Mouse (Mus musculus) thymus, adult 2 months (tissue): ENCODE data around the gene 3110040N11Rik.

Source experiments
- CTCF ChIP-seq: fragments of 200-500 bp; IDR thresholded peaks from 2 replicates; pipeline ENCODE4 v1.5.1; 2012; ENCODE audit warnings: mild to moderate bottlenecking, control low read depth, low read length, moderate library complexity, borderline replicate concordance; ENCODE audit not compliant: control insufficient read depth, poor library complexity, insufficient read depth; ENCODE audit errors: extremely low read depth
- POLR2A ChIP-seq: fragments of 200-500 bp; IDR thresholded peaks from 2 replicates; pipeline ENCODE4 v1.6.1; 2012; ENCODE audit warnings: mild to moderate bottlenecking, low read length, control low read depth, moderate library complexity; ENCODE audit not compliant: control insufficient read depth, poor library complexity, insufficient read depth; ENCODE audit errors: extremely low read depth

DNA sequence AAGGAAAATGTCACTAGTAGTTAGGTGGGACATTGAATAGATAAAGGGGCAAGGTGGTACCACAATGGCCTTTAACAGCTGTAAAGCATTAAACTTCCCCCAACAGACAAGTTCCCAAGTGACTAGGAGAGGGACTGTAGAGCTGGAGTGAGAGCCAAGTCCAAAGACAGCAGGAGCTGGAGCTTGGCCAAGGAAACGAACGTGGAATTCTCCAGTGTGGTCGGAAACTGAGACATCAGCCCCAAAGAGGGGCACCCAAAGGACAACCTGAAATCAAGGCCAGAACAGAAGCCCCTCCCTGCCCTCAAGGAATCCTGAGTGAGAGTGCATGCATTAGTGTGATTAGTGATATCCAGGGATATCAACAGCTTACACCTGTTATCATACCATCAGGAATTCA, 36.1 kb upstream of the 3110040N11Rik start:
- TF ChIP-seq CTCF (no peak), POLR2A (no peak)
